Mouse (Mus musculus) embryonic stem cell, embryonic (primary cell): ENCODE results near the gene Tex14.

ENCODE experiments used
- CTCF ChIA-PET, 4 experiments: fragments of 300-600 bp in 2 of 4; fragments of 350-600 bp in 2 of 4; sonication (Branson Sonifier 250); formaldehyde crosslinking; loops; one replicate each; lab custom pipeline; 2022; ENCODE audit warnings: inconsistent platforms in 2 of 4; lab: Charles Lee
- POLR2A ChIA-PET, 4 experiments: fragments of 300-600 bp in 2 of 4; fragments of 350-600 bp in 2 of 4; sonication (Branson Sonifier 250); formaldehyde crosslinking; loops; one replicate each; lab custom pipeline; 2022; ENCODE audit warnings: antibody characterized with exemption in 4 of 4, inconsistent platforms in 1 of 4; lab: Charles Lee

Tex14 gene

DNA sequence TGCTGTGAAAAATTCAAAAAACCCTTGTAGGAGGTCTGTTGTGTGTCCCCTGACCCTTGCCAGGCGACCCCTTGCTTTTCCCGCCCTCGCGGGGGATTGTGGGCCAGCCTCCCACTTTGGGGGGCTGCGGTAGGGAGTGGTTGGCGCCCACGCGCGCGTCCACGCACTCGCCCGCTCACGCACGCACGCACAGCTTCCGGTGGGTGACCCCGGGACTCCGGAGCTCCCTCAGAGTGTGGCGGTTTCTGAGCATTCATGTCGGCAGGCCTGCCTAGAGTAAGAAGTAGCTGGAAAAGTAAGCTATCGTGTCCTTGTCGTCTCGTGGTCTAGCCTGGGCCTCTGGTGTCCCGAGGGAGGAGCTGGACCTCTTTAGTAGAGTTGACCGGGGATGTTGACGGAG, at the start of gene Tex14, which contains the start of gene Rad51c:
Gene Tex14 (plus strand): TSS at position 190 of the 400 bp plus-strand sequence.
Gene Rad51c (minus strand): TSS at position 79 of the 400 bp plus-strand sequence.
- CTCF ChIA-PET = interaction anchor here (0.6 to 2.0 kb wide), 17 partner anchors 9 to 1417 kb away, joined by 3 to 9 read pairs (median 5); partner anchors contain the start of gene Ppm1e (in 1 of the 4)

DNA sequence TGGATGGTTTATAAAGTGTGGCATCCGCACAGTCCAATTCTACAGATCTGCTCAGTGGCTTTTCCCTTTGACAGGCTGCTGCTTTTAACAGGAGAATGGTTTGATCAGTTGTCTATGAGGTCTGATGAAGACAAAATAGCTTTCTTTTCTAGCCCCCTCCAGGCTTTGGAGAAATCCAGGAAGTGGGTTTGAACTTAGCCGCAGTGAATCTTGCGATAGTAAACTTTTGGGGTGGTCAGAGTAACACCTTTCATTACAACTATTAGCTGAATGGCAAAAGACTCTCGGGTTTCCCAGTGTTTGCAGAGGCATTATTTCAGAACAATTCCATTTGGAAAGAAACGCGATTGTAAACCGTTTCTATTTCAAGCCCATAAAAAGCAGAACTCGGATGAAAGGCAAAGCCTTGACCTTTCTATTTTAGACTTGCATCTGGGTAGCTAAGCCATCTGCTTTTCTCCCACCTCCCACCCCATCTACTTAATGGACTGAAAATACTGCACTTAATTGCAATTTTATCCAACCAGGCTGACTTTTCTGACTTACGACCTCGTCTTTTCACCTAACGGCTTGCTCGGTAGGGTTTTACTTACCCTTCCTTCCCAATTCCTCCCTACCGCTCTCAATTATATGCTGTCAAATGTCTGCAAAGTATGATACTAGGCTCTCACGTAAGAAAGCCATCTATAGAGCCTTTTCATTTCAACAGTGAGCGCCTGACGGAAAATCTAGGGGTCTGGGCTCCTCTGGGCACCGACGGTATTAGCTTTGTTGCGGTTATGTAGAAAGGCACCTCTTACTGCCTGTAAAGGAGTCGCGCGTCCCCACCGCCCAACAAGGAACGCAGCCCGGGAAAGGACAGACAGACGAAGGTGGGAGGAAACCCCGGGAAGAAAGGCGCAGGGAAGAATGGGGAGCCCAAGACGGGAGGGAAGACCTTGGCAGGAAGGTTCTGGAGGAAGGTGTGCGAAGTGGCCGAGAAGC, 47.3 kb upstream of the Tex14 start:
- CTCF ChIA-PET = interaction anchor here in 2 of 4 experiments (0.8 to 1.4 kb wide), 3 partner anchors 89 to 304 kb away, joined by 3 to 4 read pairs (median 3); no protein-coding TSS in a partner anchor
- POLR2A ChIA-PET = interaction anchor here in 3 of 4 experiments (0.8 to 2.4 kb wide), 17 partner anchors 10 to 600 kb away, joined by 3 to 16 read pairs (median 3); partner anchors contain the start of genes Cltc (in 1 of the 3), Prr11 (in 1 of the 3), Rad51c (in 1 of the 3) and Ska2 (in 1 of the 3)

More for the DNA sequence above, at the start of gene Tex14, which contains the start of gene Rad51c:
- POLR2A ChIA-PET = interaction anchor here (0.5 to 7.6 kb wide), 85 partner anchors 7 to 878 kb away, joined by 3 to 168 read pairs (median 4); partner anchors contain the start of genes Ppm1e (in 3 of the 4), Ska2 (in 3 of the 4), Prr11 (in 2 of the 4) and Mtmr4 (in 1 of the 4)

DNA sequence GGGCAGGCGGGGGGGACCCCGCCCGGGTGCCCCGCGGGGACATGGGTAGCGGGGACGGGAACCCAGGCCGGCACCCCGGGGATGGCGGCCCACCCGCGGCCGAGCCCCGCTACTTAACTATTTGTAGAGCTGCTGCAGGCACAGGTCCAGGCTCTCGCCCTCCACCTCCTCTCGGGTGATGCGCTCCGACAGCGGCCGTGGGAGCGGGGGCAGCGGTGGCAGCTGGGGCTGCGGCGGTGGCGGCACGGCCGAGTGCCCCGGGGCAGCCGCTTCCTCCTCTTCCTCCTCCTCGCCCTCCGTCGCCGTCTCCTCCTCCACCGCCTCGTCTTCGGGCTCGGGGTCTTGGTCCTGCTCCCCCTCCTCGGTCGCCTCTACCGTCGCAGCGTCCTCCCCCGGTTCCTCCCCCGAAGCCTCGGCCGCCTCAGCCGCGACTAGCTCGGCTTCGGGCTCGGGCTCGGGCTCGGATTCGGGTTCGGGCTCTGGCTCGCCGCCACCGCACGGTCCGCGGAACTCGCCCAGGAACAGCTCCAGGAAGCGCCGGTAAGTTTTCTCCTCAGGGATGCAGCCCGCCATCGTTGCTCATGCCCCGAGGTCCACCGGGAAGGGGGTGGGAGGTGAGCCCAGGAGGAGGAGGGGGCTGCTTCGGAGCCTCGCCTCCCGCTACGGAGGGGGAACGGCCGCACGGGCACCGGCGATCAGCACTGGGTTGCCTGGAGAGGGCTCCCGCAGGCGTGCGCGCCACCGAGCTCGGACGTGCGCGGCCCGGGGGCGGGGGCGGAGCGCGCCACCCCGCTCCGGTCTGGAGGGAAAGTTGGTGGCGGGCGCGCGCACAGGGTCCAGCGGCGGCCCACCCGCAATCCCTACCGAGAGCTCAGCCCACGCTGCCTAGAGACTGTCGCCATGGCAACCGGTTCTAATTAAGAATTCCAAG, 46.3 kb upstream of the Tex14 start, which contains the start of gene Ppm1e:
Gene Ppm1e (minus strand): TSS at position 693 of the 931 bp plus-strand sequence.
- POLR2A ChIA-PET = interaction anchor here in 3 of 4 experiments (0.5 to 2.4 kb wide), 32 partner anchors 10 to 601 kb away, joined by 3 to 16 read pairs (median 3); partner anchors contain the start of genes Ska2 (in 2 of the 3), Cltc (in 1 of the 3), Prr11 (in 1 of the 3) and Rad51c (in 1 of the 3)
- CTCF ChIA-PET = interaction anchor here (0.6 to 1.4 kb wide), 6 partner anchors 12 to 322 kb away, joined by 3 to 4 read pairs (median 3); no protein-coding TSS in a partner anchor

DNA sequence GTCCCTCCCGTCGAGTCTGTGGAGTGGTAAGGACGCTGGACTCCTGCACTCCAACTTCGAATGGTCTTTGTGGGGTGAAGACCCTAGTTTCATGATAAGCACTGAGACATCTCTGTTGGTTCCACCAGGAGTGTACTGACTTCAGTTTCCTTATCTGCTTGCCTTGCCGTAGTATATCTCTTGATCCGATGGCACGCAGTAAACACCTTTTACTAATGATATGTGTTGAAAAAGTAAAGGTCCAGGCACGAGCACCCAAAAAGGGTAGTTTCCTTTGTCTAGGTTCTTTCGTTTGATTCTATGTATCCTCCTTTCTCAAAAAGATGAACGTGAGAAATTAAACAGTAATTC, 45.6 kb upstream of the Tex14 start:
- ChIA-PET POLR2A (interaction anchor here in 3 of 4 experiments (0.5 to 2.4 kb wide), 24 partner anchors 10 to 602 kb away, joined by 3 to 16 read pairs (median 4); partner anchors contain the start of genes Ska2 (in 2 of the 3), Cltc (in 1 of the 3), Prr11 (in 1 of the 3) and Rad51c (in 1 of the 3)), CTCF (interaction anchor here in 3 of 4 experiments (0.6 to 1.4 kb wide), 4 partner anchors 12 to 323 kb away, joined by 3 read pairs; no protein-coding TSS in a partner anchor)

DNA sequence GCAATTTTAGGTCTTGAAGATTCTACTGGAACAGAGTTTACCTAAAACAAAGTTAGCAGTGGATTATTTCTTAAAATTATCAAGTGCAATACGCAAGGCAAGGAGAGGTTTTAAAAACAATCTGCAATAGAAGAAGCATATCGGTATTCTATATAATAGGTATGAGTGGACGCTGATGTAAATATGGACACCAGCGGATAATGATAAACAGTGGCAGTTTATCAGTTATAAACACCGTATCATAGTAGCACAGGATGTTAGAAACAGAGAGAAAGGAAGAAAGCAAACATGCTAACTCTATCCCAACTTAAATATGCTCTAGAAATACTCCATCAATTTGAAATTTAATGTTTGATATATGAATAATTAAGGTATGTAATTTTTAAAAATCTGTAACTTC, 39.7 kb upstream of the Tex14 start:
- POLR2A ChIA-PET = interaction anchor here in 1 of 4 experiments (0.6 kb wide), 1 partner anchor 41 kb away, joined by 3 read pairs; no protein-coding TSS in a partner anchor
- CTCF ChIA-PET = no interaction called here

DNA sequence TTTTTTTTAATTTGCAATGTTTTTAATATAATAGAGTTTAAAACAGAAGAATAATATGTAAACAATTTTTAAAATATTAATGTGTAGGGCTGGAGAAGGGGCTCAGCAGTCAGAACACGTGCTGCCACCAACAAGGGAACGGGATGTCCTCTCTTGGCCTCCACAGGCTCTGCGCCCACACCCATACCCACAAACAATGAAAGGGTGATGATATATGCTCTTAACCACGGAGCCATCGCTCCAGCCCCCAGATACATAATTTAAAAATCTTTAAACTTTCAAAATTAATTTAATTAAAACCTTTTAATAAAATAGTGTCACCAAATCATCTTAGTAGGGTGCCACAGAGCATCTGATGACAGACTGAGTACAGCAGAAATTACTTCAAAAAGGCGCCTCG, 37.8 kb upstream of the Tex14 start:
- ChIA-PET POLR2A (interaction anchor here in 1 of 4 experiments (1.4 kb wide), 1 partner anchor 10 kb away, joined by 3 read pairs; no protein-coding TSS in a partner anchor), CTCF (no interaction called here)

DNA sequence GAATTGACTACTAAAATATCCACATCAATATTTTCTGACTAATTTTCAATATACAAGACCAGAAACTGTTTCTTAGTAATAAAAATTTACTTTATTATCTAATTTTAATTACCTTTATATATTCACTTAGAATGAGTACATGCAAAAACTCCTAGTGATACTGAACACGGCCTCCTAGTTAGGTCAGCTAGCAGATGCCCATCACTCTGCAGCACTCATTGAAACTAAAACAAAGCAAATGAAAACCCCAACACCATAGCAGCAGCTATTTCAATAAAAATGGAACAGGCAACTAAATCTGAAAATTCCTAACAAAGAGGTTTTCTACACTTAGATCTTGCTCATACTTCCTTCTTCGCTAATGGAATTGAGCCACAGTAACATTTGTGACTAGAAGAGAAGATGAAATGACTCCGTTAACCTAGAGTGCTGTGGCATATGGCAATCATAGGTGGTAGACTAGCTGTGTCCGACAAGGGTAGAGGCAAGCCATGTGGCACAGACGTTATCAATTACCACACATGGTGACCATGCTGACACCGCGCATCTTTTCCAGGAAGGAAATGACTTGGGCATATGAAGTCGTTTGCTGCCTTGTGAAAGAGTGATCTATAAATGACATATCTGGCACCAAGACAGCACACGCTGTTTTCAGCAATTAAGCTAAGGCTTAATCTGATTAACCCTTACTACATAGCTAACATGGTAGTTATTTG, 36.8 kb upstream of the Tex14 start:
- CTCF ChIA-PET = no interaction called here
- POLR2A ChIA-PET = interaction anchor here in 1 of 4 experiments (1.0 to 1.8 kb wide), 6 partner anchors 10 to 36 kb away, joined by 3 to 4 read pairs (median 3); no protein-coding TSS in a partner anchor

DNA sequence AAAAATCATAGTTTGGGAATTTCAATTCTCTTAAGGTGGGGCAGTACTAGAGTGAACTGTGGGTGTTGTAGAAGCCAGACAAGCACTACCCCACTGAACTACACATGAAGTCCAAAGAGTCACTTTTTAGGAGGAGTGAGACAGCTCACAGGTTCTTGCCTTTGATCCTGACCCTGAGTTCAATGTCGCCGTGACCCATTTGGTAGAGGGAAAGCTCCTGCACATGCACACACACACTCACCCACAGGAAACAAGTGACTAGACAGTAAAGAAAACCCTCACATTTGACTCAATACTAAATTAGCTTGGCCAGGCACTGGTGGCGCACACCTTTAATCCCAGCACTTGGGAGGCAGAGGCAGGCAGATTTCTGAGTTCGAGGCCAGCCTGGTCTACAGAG, 20.3 kb upstream of the Tex14 start:
- CTCF ChIA-PET = interaction anchor here in 2 of 4 experiments (1.0 to 1.6 kb wide), 2 partner anchors 170 kb away, joined by 3 to 5 read pairs; no protein-coding TSS in a partner anchor
- POLR2A ChIA-PET = interaction anchor here in 2 of 4 experiments (0.9 to 2.3 kb wide), 6 partner anchors 8 to 275 kb away, joined by 3 to 7 read pairs (median 4); partner anchors contain the start of genes Prr11 (in 1 of the 2), Ska2 (in 1 of the 2) and Tex14 (in 1 of the 2)

DNA sequence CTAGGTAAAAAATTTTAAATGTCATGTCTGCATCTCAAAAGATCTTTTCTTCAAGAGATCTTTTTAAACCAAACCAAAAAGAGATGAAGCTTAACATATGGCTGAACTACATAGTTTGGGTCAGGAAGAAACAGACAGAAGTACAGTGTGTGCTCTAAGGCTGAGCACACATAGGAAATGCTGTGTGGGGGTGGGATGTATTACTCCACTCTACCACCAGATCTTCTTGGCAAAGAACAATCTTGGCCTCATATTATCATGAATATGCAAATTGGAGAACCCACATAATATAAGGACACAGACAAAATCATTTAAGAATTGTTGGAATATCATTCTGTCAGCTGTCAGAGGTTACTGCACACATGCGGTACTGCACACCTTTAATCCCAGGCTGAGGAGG, 19.2 kb upstream of the Tex14 start:
- CTCF ChIA-PET = interaction anchor here in 1 of 4 experiments (0.6 kb wide), 1 partner anchor 348 kb away, joined by 3 read pairs; no protein-coding TSS in a partner anchor
- POLR2A ChIA-PET = interaction anchor here in 2 of 4 experiments (0.7 to 2.3 kb wide), 6 partner anchors 10 to 277 kb away, joined by 3 to 7 read pairs (median 4); partner anchors contain the start of genes Prr11 (in 1 of the 2), Ska2 (in 1 of the 2) and Tex14 (in 1 of the 2)

DNA sequence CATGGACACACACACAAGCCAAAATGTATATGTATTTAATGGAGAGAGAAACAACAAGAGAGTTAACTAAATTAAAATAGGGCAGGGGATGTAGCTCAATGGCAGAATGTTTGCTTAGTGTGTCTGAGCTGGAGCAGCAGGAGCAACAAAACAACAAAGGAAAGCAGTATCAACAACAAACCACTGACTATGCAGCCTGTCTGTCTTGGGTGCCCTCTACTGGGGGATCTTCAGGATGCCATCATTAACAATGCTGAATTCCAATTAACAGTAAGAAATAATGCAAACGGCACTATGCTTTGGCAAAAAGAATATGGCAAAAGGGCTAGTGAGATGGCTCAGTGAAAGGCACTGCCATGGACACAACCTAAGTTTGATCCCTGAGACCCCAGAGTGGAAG, 11.0 kb upstream of the Tex14 start:
- CTCF ChIA-PET = interaction anchor here in 2 of 4 experiments (0.6 kb wide), 2 partner anchors 11 to 198 kb away, joined by 3 read pairs; no protein-coding TSS in a partner anchor
- POLR2A ChIA-PET = interaction anchor here in 2 of 4 experiments (0.7 to 1.7 kb wide), 2 partner anchors 29 to 32 kb away, joined by 3 to 6 read pairs; no protein-coding TSS in a partner anchor

DNA sequence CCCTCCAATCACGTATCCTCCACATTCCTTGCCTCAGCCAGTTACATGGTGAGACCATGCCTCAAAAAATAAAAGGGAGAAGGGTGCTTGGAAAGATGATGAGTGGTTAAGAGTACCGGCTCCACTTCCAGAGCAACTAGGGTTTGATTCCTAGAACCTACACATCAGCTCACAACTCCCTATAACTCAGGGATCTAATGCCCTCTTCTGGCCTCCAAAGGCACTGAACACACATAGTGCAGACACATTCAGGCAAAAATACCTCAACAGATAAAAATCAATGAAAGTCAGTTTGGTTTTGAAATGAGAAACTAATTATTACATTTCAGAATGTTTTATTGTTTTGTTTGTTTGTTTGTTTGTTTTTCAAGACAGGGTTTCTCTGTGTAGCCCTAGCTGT, 6.5 kb upstream of the Tex14 start:
- ChIA-PET CTCF (interaction anchor here in 2 of 4 experiments (0.6 to 1.8 kb wide), 4 partner anchors 21 to 184 kb away, joined by 4 to 17 read pairs (median 6); no protein-coding TSS in a partner anchor), POLR2A (interaction anchor here in 3 of 4 experiments (0.5 to 2.1 kb wide), 9 partner anchors 19 to 130 kb away, joined by 3 to 5 read pairs (median 4); no protein-coding TSS in a partner anchor)

DNA sequence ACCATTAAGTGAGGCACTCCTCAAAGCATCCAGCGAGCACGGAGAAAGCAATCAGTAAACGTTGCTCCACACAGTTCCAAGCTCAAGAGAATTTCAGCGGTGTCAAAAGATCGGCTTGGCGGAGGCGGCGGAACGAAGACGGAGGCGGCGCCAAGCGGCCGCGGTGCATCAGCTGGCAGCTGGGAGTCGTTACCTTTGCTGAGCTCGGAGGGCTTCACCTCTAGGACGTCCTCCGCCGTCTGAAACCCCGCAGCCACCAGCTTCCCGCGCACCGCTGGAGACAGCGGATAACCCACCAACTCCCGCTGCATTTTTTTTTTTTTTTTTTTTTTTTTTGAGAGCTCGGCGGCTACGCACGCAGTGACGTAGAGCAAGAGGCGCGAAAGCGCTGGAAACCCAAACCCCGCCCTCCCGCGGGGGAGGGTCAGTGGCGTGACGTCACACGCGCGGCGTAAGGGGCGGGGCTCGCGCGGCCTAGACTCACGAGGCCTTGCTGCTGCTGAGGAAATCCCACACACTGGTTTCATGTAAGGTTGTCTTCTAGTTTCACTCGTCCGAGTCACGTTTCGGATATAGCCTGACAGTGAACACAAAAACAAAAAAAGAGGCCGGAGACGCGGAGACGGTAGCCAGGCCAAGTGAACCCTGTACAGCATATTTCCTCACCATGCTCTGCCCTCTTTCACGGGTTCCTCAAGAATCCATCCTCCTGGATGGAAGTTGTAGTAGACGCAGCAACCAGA, 583 bp upstream of the Tex14 start:
- POLR2A ChIA-PET = interaction anchor here (0.5 to 7.6 kb wide), 109 partner anchors 8 to 995 kb away, joined by 3 to 168 read pairs (median 4); partner anchors contain the start of genes Ppm1e (in 3 of the 4), Ska2 (in 3 of the 4), Prr11 (in 2 of the 4) and Cltc (in 1 of the 4)
- CTCF ChIA-PET = interaction anchor here (0.6 to 2.0 kb wide), 22 partner anchors 9 to 1417 kb away, joined by 3 to 13 read pairs (median 5); partner anchors contain the start of gene Ppm1e (in 1 of the 4)

DNA sequence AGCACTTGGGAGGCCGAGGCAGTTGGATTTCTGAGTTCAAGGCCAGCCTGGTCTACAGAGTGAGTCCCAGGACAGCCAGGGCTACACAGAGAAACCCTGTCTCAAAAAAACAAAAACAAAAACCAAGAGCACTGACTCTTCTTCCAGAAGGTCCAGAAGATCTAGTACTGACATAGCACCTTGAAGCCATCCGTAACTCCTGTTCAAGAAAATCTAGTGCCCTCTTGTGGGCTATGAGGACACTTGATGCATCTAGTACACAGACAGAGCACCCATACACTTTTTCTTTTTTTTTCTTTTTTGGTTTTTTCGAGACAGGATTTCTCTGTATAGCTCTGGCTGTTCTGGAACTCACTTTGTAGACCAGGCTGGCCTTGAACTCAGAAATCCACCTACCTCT, 8.5 kb downstream of the Tex14 start:
- ChIA-PET POLR2A (interaction anchor here in 3 of 4 experiments (0.6 to 1.5 kb wide), 6 partner anchors 9 to 54 kb away, joined by 3 to 9 read pairs (median 7); partner anchors contain the start of gene Ppm1e (in 1 of the 3)), CTCF (interaction anchor here in 2 of 4 experiments (0.6 to 1.0 kb wide), 2 partner anchors 9 to 1035 kb away, joined by 3 to 8 read pairs; partner anchors contain the start of genes Rad51c (in 1 of the 2) and Tex14 (in 1 of the 2))

DNA sequence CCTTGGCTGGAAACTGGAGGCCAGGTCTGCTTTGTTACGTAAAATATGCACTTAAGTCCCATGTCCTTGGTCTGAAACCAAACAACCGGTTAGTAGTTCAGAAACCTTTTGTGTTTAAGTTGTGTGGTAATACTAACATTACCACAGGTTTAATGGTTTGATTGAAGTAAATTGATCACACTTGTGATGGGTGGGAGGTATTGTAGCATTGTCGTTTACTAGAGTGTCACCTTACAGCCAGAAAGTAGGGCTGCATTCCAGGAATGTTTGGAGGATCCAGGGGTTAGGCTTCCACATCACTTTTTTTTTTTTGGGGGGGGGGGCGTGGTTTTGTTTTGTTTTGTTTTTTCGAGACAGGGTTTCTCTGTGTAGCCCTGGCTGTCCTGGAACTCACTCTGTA, 11.3 kb downstream of the Tex14 start:
- ChIA-PET CTCF (no interaction called here), POLR2A (interaction anchor here in 3 of 4 experiments (0.5 to 1.2 kb wide), 13 partner anchors 9 to 174 kb away, joined by 3 to 13 read pairs (median 4); partner anchors contain the start of genes Rad51c (in 3 of the 3) and Tex14 (in 3 of the 3))
